Mouse (Mus musculus) heart, embryonic 12.5 days (tissue): Measurements from ENCODE around the gene Mmp23. TPM values are rescaled to one million over a fixed set of nuclear protein-coding genes. Genes with fewer than 3 reads are reported as not detected.

Experiments used
- polyA plus RNA-seq: library from polyadenylated mRNA; unstranded; fragments of >200 nt; fragmentation: Nextera tagmentation; extraction: Ambion mirVana; gene quantifications from 2 replicates; pipeline ENCODE4 v1.2.1, GENCODE M21; 2016

Gene Mmp23
- polyA plus RNA-seq, 1 experiment from 2014 or later, result 72.0 TPM

Other genes starting within 250 kb of the Mmp23 start
- gene Cfap74, start 244.2 kb downstream of the Mmp23 start, polyA plus RNA-seq, result 0.87 and 1.3 TPM in 2 replicates
- not detected in 2 replicates for gene Tmem52, start 184.3 kb downstream of the Mmp23 start, polyA plus RNA-seq
- gene Gnb1, start 162.0 kb downstream of the Mmp23 start, polyA plus RNA-seq, result 394 and 400 TPM in 2 replicates
- gene Nadk, start 91.0 kb downstream of the Mmp23 start, polyA plus RNA-seq, result 52.0 and 52.5 TPM in 2 replicates
- gene Slc35e2, start 52.0 kb downstream of the Mmp23 start, polyA plus RNA-seq, result 8.9 and 9.1 TPM in 2 replicates
- gene Cdk11b, start 28.5 kb downstream of the Mmp23 start, polyA plus RNA-seq, result 51.8 and 52.3 TPM in 2 replicates
- gene Gm10563, start 8.0 kb downstream of the Mmp23 start, polyA plus RNA-seq, result not detected in 2 replicates
- gene Mib2, start 15.8 kb upstream of the Mmp23 start, polyA plus RNA-seq, result 21.7 and 22.4 TPM in 2 replicates
- gene Fndc10, start 41.0 kb upstream of the Mmp23 start, polyA plus RNA-seq, result 5.2 and 5.5 TPM in 2 replicates
- gene Ssu72, start 51.4 kb upstream of the Mmp23 start, polyA plus RNA-seq, result 111 and 116 TPM in 2 replicates
- gene Tmem240, start 81.4 kb upstream of the Mmp23 start, polyA plus RNA-seq, result 0.63 and 0.67 TPM in 2 replicates
- 102 and 104 TPM in 2 replicates for gene Atad3a, start 107.7 kb upstream of the Mmp23 start, polyA plus RNA-seq
- gene Vwa1, start 121.3 kb upstream of the Mmp23 start, polyA plus RNA-seq, result 1.7 TPM in 2 replicates
- 7.0 and 7.2 TPM in 2 replicates for gene Tmem88b, start 132.5 kb upstream of the Mmp23 start, polyA plus RNA-seq
- gene Ankrd65, start 137.1 kb upstream of the Mmp23 start, polyA plus RNA-seq, result not detected in 2 replicates
- gene Mrpl20, start 149.5 kb upstream of the Mmp23 start, polyA plus RNA-seq, result 137 and 151 TPM in 2 replicates
- 137 TPM in 2 replicates for gene Ccnl2, start 159.1 kb upstream of the Mmp23 start, polyA plus RNA-seq
- gene Aurkaip1, start 177.9 kb upstream of the Mmp23 start, polyA plus RNA-seq, result 128 and 132 TPM in 2 replicates
- 50.2 and 62.4 TPM in 2 replicates for gene Mxra8, start 186.3 kb upstream of the Mmp23 start, polyA plus RNA-seq
- 9.4 and 10.1 TPM in 2 replicates for gene Dvl1, start 194.0 kb upstream of the Mmp23 start, polyA plus RNA-seq
- 0.13 and 0.19 TPM in 2 replicates for gene Tas1r3, start 210.0 kb upstream of the Mmp23 start, polyA plus RNA-seq
- 9.2 and 10.1 TPM in 2 replicates for gene Cptp, start 216.1 kb upstream of the Mmp23 start, polyA plus RNA-seq
- 37.8 and 38.3 TPM in 2 replicates for gene Ints11, start 216.2 kb upstream of the Mmp23 start, polyA plus RNA-seq
- 31.2 and 31.5 TPM in 2 replicates for gene Pusl1, start 238.4 kb upstream of the Mmp23 start, polyA plus RNA-seq
- gene Acap3, start 238.4 kb upstream of the Mmp23 start, polyA plus RNA-seq, result 13.8 and 14.2 TPM in 2 replicates